Mouse (Mus musculus) hindbrain, embryonic 10.5 days (tissue): ENCODE measurements at regions not wholly inside any gene's neighbourhood (a gene's known extent, or its start where the extent isn't known, plus 50 kb on each side); places are given as distances from the start of the nearest gene placed in this dataset.
"Not testable (repeated sequence)": the region's sequence is repeated elsewhere in the genome, so short reads cannot be mapped to it uniquely, and the experiment has no call there.

Experiments
- DNase-seq: peaks from one replicate; pipeline ENCODE4 v3.0.0-alpha.2; 2017; ENCODE audit warnings: low spot score
- H3K27ac ChIP-seq: fragments of 300-500 bp; sonication (generic); 2 replicates; pipeline ENCODE4 v1.5.1; 2016; ENCODE audit warnings: mild to moderate bottlenecking, moderate library complexity
- H3K27me3 ChIP-seq: fragments of 300-500 bp; sonication (generic); 2 replicates; pipeline ENCODE4 v1.6.1; 2016; ENCODE audit warnings: mild to moderate bottlenecking; ENCODE audit not compliant: poor library complexity, insufficient read depth, severe bottlenecking
- H3K36me3 ChIP-seq: fragments of 300-500 bp; sonication (generic); 2 replicates; pipeline ENCODE4 v1.6.1; 2016; ENCODE audit warnings: mild to moderate bottlenecking, moderate library complexity
- H3K4me1 ChIP-seq: fragments of 300-500 bp; sonication (generic); replicated peaks from 2 replicates; pipeline ENCODE4 v1.6.1; 2016; ENCODE audit warnings: mild to moderate bottlenecking
- H3K4me3 ChIP-seq: fragments of 300-500 bp; sonication (generic); 2 replicates; pipeline ENCODE4 v1.5.1; 2016; ENCODE audit warnings: mild to moderate bottlenecking, moderate library complexity
- H3K9me3 ChIP-seq: fragments of 300-500 bp; sonication (generic); 2 replicates; pipeline ENCODE4 v1.6.1; 2016; ENCODE audit warnings: mild to moderate bottlenecking, moderate library complexity
- WGBS: fragments of 180-500 bp; shearing (Covaris S2); methylation state at CpG from one replicate; pipeline ENCODE4 v1.1.7; 2016; 5-methylcytosine and 5-hydroxymethylcytosine counted together

DNA sequence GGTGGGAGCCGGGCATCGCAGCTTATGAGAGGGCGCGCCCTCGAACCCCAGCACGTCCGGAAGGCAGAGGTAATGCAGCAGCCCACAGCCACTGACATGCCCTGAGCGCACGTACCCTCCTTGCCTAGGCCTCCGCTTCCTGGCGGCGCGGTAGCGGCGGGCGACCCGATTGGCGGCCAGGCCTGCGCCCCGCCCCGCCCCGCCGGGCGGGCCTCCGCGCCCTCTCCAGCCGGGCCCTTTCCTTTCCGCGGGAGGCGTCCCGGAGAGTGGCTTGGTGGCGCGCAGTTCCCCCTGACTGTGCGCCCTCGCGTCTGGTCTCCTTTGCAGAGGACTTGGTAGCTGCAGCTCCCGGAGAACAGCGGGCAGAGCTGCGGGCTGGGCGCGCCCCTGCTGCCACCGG is 461.1 kb downstream of the Gm21863 start:
- whole genome bisulfite sequencing: 6% methylated on average over 42 of the region's 42 CpGs
- H3K4me3 ChIP-seq: peak overlapping the region; percentile 29; the same call in 1 of the 2 replicates
- not testable (repeated sequence) for H3K4me1 ChIP-seq, H3K9me3 ChIP-seq, DNase-seq, H3K27me3 ChIP-seq, H3K36me3 ChIP-seq, H3K27ac ChIP-seq

DNA sequence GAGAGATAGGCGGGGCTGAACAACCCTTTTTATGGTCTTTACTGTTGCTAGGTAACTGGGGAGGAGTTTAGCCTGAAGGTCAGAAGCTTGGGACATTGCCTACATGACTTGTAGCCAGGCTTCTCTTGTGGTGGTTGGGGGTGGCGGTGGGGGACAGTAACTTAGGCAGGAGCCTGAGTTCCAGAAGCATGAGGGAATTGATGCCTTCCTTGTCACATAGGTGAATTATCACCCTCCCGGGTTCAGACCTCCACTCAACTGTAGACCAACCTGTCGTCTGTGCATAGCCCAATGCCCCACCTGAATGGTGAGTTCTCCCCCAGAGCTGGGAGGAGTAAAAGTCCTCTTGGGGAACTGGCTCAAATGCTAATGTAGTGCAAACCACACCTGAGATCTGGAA is 472.1 kb downstream of the Gm21863 start:
- 80% methylated on average over 3 of the region's 4 CpGs for WGBS
- not testable (repeated sequence) for H3K4me1 ChIP-seq, DNase-seq, H3K27ac ChIP-seq, H3K27me3 ChIP-seq, H3K4me3 ChIP-seq, H3K36me3 ChIP-seq
- peaks cover 18% of the 10 kb centered on the region; the same call in 1 of the 2 replicates for H3K9me3 ChIP-seq

DNA sequence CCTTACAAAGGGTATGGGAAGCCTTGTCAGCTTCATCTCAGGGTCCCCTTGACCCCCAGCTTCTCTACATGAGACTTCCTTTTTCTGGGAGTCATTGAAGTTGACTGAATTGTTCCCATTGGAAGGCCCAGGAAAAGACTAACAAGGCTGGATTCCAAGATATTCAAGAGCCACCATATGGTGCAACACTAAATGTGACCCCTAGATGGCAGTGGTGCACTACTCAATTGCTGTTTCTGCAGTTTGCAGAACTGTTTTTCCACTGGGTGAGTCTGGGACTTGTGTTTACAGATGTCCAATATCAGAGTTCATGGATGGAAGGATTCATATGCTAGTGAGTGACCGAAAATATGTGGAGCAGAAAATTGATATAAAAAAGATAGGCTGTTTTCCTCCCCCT is 510.3 kb downstream of the Gm21863 start:
- H3K27ac ChIP-seq, H3K27me3 ChIP-seq, H3K36me3 ChIP-seq, H3K4me1 ChIP-seq, H3K4me3 ChIP-seq, DNase-seq: not testable (repeated sequence)
- peaks cover 34% of the 10 kb centered on the region; the same call in 1 of the 2 replicates for H3K9me3 ChIP-seq
- 68% methylated on average over 1 of the region's 1 CpGs for WGBS
